Mouse (Mus musculus): ENCODE measurements around the gene Creb5. TPM values are rescaled to one million over a fixed set of nuclear protein-coding genes. Genes with fewer than 3 reads are reported as not detected.
"Not testable (repeated sequence)": the region's sequence is repeated elsewhere in the genome, so short reads cannot be mapped to it uniquely, and the experiment has no call there.

Creb5 gene
- total RNA-seq, 2 experiments from 2014 or later, result 49.5 to 51.6 TPM

- DNase-seq, result peak; percentile 57
These were observed 32.7 kb downstream of the Creb5 start for GRCm38 (mm10) chr6:53319543-53320325.

- peak; percentile 68 for DNase-seq
These were observed 50.3 kb downstream of the Creb5 start for GRCm38 (mm10) chr6:53337398-53337797.

DNA sequence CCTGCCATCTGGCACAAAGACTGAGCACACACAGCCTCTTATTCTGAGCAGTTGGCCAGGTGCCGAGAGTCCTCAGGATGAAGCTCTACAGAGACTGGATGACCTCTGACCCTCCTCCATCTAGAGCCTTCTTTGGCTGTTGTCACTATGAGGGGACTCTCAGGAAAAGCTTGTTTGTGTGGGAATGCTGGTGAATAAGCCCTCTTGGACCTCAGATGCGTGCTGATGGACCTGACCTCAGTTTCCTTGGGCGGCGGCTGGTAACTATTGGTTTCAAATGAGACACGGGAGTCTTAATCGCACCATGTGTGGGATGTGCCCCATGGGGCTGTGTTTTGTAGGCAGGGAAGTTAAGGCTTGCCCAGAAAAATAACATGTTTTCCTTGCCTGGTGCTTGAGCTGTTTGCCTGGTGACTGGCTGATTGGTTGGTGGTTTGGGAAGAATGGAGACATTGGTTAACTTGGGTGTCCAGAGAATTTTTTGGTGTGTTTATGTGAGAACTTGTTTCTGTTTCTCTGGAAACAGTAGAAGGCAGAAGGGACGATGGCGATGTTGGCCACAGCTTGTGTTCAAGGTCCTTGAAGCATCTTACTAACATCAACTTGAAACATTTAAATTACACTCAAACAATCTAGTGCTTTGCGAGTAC lies 65.4 kb downstream of the Creb5 start:
- peak; percentile 20 for DNase-seq

DNA sequence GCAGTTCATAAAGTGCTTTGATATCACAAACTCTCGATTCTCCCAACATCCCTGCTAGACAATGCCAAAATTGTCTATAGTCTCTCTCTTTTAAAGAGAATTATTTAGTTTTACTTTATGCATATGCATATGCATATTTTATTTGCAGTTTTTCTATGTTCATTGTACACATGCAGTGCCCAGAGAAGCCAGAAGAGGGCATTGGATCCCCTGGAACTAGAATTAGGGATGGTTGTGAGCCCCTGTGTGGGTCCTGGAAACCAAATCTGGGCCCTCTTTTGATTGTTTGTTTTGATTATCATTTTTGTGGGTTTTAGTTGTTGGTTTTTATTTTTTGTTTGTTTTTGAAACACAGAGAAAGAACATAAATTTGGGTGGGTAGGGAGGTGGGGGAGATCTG lies 69.3 kb downstream of the Creb5 start:
- no peak for DNase-seq

DNA sequence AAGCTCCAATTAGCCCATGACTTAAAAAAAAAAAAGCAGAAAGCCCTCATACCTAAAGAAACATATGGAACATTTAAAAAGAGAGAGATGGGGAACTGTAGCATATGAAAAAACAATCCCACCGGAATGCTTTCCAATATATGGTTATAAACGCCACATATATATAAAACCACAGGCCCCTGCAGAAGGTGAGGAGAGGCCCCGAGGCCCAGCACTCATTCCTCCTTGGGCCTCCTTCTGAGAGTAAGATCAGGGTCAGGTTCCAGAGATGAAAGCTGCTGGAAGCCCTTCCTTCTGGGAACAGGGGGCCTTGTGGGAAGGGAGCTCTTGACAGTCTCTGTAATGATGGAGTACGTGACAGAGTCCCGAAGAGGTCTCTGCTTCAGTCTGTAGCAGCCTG lies 76.5 kb downstream of the Creb5 start:
- DNase-seq, result no peak

GRCm38 (mm10) chr6:53363981-53364391 lies 76.9 kb downstream of the Creb5 start:
- DNase-seq, result peak; percentile 14

DNA sequence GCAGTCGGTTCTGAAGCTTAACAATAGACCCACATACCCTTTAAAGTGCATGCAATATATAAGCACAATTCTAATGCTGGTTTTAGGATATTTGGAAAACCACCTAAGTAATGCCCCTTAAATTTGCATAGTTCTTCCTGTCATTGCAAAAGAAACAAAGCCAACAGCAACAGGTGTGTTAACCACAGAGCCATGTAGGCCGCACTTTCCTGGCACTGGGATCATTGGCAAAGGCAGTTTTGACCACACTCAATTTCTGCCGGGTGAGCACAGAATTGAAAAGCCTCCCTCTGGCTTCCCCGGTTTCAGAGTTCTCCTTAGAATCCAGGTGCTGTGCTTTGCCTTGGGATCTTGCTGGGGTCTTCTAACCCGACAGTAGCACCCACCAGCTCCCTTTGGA lies 82.1 kb downstream of the Creb5 start:
- no peak for DNase-seq

DNA sequence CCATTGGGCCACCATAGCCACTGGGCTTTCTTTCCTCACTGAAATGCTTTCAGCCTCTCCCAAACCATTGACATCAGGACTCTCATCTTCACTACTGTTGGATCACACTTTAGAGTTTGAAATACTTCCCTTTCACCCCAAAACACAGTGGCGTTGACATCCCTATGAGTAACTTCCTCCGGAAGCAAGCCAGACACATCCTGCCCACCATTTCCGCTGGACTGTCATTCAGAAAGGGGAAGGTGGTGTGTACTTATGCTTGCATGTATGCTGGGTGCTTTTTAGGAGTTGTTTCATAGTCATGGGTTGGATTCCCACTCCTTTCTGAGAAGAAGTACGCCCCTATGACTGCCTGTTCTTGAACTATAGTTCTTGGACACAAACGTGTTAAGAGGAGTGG lies 82.9 kb downstream of the Creb5 start:
- no peak for DNase-seq

DNA sequence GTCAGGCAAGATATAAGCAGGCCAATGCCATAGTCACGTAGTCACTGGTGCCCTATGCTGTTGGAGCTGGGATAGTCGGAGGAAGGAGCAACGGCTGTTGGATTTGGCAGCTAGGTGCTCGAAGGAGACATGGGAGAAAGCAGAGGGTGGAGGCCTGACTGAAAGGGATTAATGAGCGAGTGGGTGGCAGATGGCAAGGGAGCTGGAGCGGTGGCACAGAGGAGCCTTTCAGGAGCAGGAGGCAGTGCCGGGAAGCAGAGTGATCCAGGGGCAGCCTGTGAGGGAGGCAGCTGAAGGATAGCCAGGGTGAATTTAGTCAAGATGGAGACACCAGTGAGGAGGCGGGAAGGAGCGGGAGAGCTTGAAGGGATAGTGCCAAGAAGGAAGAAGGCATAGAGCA lies 84.9 kb downstream of the Creb5 start:
- DNase-seq, result no peak

DNA sequence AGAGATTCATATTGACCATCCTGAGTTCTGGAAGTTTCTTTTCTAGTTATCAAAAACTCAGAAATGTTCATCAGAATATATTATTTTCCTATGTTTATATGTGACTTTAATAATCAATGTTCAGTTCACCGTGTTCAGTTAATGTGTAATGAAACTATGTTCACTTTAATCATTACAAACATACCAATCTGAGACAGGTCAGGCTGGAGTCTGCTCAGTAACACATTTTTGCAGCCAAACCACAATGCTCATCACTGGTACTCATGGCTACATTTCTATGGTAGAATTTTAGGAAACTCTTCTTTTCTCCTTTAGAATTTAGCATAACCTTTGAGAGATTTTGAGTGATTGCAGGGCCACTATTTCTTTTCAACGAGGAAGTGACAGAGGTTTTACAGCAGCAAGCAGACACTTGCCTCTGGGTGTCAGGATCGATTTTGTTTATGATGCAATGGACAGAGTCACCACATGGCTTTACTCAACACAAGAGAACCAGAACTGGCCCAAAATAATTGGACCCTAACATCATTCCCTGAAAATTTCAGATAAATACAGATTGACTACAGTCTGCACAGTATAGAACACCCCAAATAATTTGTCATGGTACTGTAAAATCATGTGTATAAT lies 87.4 kb downstream of the Creb5 start:
- DNase-seq, result no peak

DNA sequence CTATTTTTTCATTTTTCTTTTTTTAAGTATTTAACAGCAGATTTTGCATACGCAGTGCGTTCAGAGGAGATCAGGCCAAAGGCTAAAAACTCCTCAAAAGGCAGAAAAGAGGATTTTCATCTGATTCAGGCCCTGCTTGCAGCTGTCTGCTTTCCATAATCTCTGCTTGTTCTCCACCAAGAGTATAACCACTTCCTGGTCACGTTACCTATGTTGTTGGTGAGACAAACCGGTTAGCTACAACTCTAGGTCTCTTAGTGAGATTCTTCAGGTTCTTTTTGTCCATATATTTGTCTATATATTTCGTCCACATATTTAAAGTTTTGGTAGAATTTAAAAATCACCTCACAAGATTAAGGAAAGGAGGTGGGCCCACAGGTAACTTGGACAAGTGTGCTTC lies 102.2 kb downstream of the Creb5 start:
- DNase-seq, result no peak

DNA sequence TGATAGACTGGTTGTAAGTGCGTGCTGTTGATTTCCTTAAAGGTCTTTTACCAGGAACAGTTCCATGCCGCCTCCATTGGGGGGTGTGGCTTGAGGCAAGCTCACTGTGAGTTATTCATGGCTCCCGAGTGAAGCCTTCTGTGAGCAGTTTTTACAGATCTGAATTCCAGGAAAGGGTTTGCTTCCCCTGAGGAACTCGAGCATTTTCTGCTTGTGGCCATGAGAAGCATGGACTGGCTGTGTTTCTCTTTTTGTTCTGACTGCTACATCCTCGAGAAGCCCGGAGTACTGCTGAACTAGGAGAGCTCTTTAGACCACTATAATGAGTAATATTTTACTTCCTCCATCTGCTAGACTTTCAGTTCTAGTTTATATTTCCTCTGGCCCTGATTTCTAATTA lies 103.3 kb downstream of the Creb5 start:
- peak; percentile 58 for DNase-seq

- no peak for DNase-seq
These were observed 107.0 kb downstream of the Creb5 start for GRCm38 (mm10) chr6:53394026-53394425.

DNA sequence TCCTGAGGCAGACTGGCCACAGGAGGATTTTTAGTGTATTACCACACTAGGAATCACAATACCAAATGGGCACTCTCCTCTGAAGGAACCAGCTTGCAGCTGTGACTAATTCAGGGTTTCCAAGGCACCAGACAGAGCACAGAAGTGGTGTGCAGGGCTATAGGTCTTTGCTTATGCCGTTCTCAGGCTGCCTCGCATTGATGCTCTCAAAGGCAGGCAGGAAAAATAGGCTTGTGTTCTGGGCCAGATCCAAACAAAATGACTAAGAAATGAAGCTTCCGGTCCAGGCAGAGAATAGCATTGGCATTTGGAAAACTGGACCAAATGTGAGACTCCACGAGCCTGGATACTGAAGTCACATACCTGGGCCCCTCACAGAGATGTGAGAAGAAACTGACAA lies 108.1 kb downstream of the Creb5 start:
- no peak for DNase-seq

GRCm38 (mm10) chr6:53396421-53396820 lies 109.4 kb downstream of the Creb5 start:
- DNase-seq, result no peak

DNA sequence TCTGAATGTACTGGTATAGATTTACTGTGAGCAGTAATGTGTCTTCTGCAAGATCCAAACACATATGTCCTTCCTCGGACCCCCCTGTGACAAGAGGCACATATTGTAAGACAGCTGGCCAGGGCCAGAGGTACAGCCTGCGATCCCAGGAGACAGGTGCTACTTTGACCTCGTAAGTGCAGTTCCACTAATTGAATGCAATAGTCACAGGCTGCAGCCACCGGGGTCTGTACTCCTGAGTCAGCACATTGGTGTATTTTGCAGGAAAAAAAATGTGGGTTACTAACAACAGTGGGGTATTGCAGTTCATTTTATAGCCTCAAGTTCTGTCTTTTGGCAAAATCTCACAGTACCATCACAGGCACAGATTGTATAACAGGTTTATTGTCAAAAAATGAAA lies 110.7 kb downstream of the Creb5 start:
- DNase-seq, result no peak

GRCm38 (mm10) chr6:53398297-53399140 lies 111.4 kb downstream of the Creb5 start:
- DNase-seq, result no peak

- DNase-seq, result no peak
These were observed 114.3 kb downstream of the Creb5 start for GRCm38 (mm10) chr6:53401364-53401763.

GRCm38 (mm10) chr6:53402551-53402950 lies 115.5 kb downstream of the Creb5 start:
- DNase-seq, result not testable (repeated sequence)

DNA sequence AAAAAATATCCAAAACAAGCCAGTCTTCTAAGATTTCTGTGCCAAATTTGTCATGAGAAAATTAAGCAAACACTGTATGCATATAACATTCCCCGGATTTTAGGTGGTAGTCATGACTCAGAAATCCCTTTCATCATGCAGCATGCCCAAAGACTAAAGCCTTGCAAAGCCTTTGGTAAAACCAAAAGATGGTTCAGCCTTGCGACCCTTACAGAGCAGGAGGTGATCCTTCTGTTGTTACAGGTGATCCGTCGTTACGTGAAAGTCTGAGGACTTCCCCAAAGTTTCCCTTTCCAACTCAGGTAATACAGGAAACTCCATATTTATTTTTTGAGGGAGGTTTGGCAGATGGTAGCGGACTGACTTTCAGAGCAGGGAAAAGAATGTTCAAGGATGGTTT lies 122.1 kb downstream of the Creb5 start:
- no peak for DNase-seq

- no peak for DNase-seq
These were observed 134.3 kb downstream of the Creb5 start for GRCm38 (mm10) chr6:53421345-53421744.

GRCm38 (mm10) chr6:53429368-53429767 lies 142.3 kb downstream of the Creb5 start:
- no peak for DNase-seq

GRCm38 (mm10) chr6:53429891-53430290 lies 142.8 kb downstream of the Creb5 start:
- no peak for DNase-seq

Data from heart, postnatal 4 days (tissue).